Mouse (Mus musculus): Measurements from ENCODE around the gene Atp6v0a2.

GRCm38 (mm10) chr5:124592768-124593167 is 35.6 kb upstream of the Atp6v0a2 start:
- TF ChIP-seq POLR2A (IDR thresholded peaks at IDR 0.05; ENCODE audit: low read depth, low read length), result no peak
- TF ChIP-seq CTCF (IDR thresholded peaks at IDR 0.05; ENCODE audit: extremely low read depth, insufficient read length, insufficient replicate concordance, low read depth, low read length), result no peak

All from small intestine, adult 2 months (tissue).